In the genomic region with DNA sequence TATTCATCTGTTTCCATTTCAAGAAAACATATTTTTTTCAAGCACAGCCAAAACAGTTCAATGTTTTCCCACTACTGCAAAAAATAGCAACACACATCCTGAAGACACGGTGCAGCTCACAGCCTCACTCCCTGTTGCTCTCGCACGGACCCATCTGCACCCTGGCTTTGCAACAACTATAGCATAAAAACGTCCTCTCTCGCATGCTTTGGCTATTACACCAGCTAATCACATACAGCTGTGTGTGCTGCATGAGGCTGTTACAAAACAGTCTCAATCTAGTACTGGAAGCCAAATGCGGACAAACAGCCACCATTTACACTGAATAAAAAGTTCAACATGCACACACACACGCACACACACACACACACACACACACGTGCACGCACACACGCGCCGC, we compare ENCODE assay signal across 10 mouse cellular contexts.
DNase-seq lines count a peak whose midpoint lies in the region; ATAC-seq and TF ChIP-seq lines count a peak whose summit lies in the region.
"Had no signal": no experiment of that assay in that cellular context is flagged by ENCODE, and none has a peak within 500 bp of the region (broad histone marks: within the 10 kb centered on the region; RNA-seq: fewer than 3 reads in every experiment).

No protein-coding gene starts in this region.

- 85% methylated on average over 12 of the region's 12 CpGs for WGBS in hindbrain, embryonic 14.5 days
- 76% methylated on average over 12 of the region's 12 CpGs for WGBS in hindbrain, embryonic 12.5 days
- 59% methylated on average over 12 of the region's 12 CpGs for WGBS in lung, postnatal 0 days
- WGBS in embryonic facial prominence, embryonic 15.5 days = 54% methylated on average over 12 of the region's 12 CpGs
- 68% methylated on average over 12 of the region's 12 CpGs for WGBS in stomach, embryonic 16.5 days

- H3K9me3 ChIP-seq in hindbrain, embryonic 14.5 days (ENCODE audit: control insufficient read depth, low read length) = peaks cover 7% of the 10 kb centered on the region
- H3K9me3 ChIP-seq in hindbrain, embryonic 12.5 days (replicated peaks) = 0 out of 2 replicates have a peak, but pooled peaks cover 8% of the 10 kb centered on the region
- H3K9me3 ChIP-seq in lung, postnatal 0 days (ENCODE audit: low read length) = 0 out of 2 replicates have a peak, but pooled peaks cover 2% of the 10 kb centered on the region
- peaks cover 4% of the 10 kb centered on the region; the same call in 1 of the 2 replicates for H3K9me3 ChIP-seq in embryonic facial prominence, embryonic 15.5 days (replicated peaks)
- H3K9me3 ChIP-seq in stomach, embryonic 16.5 days (replicated peaks; ENCODE audit: control insufficient read depth, low read length) = peaks cover 8% of the 10 kb centered on the region; the same call in 1 of the 2 replicates

- no peak for ATAC-seq in hindbrain, embryonic 14.5 days (ENCODE audit: low FRiP score)
- no peak for ATAC-seq in hindbrain, embryonic 12.5 days (ENCODE audit: low FRiP score)
- no peak for ATAC-seq in lung, postnatal 0 days
- peak; percentile 83 for ATAC-seq in embryonic facial prominence, embryonic 15.5 days (ENCODE audit: insufficient number of reproducible peaks, low FRiP score, low TSS enrichment, low read depth)
- no peak; the same call in 1 of the 2 replicates for ATAC-seq in stomach, embryonic 16.5 days (ENCODE audit: insufficient read depth, low FRiP score)

- peaks cover 24% of the 10 kb centered on the region; the same call in 1 of the 2 replicates for H3K4me1 ChIP-seq in hindbrain, embryonic 14.5 days (replicated peaks; ENCODE audit: control insufficient read depth, insufficient read depth, low read length)
- H3K4me1 ChIP-seq in hindbrain, embryonic 12.5 days = peaks cover 22% of the 10 kb centered on the region
- H3K4me1 ChIP-seq in lung, postnatal 0 days (ENCODE audit: insufficient read depth, low read depth, low read length) = peaks cover 7% of the 10 kb centered on the region; the same call in 1 of the 2 replicates
- H3K4me1 ChIP-seq in embryonic facial prominence, embryonic 15.5 days = peaks cover 33% of the 10 kb centered on the region
- H3K4me1 ChIP-seq in stomach, embryonic 16.5 days (ENCODE audit: control insufficient read depth, insufficient read depth, low read length) = peaks cover 26% of the 10 kb centered on the region

- H3K9ac ChIP-seq in hindbrain, embryonic 14.5 days = no peak overlapping the region
- H3K9ac ChIP-seq in hindbrain, embryonic 12.5 days = no peak overlapping the region
- no peak overlapping the region for H3K9ac ChIP-seq in lung, postnatal 0 days (replicated peaks; ENCODE audit: low read depth)
- H3K9ac ChIP-seq in embryonic facial prominence, embryonic 15.5 days = no peak overlapping the region
- no peak overlapping the region for H3K9ac ChIP-seq in stomach, embryonic 16.5 days (ENCODE audit: low read length)
- H3K9ac ChIP-seq: liver, embryonic 14.5 days had no signal

- no peak for TF ChIP-seq EP300 in lung, postnatal 0 days (IDR thresholded peaks at IDR 0.05)

- no peak overlapping the region for H3K4me3 ChIP-seq in hindbrain, embryonic 14.5 days (replicated peaks; ENCODE audit: low read length)
- H3K4me3 ChIP-seq in hindbrain, embryonic 12.5 days = no peak overlapping the region
- H3K4me3 ChIP-seq in lung, postnatal 0 days (ENCODE audit: low read depth, low read length) = no peak overlapping the region
- H3K4me3 ChIP-seq in embryonic facial prominence, embryonic 15.5 days (replicated peaks) = peak overlapping the region; percentile 10
- no peak overlapping the region for H3K4me3 ChIP-seq in stomach, embryonic 16.5 days (replicated peaks; ENCODE audit: low read length)

- no peaks in the 10 kb centered on the region for H3K36me3 ChIP-seq in hindbrain, embryonic 14.5 days (replicated peaks; ENCODE audit: control insufficient read depth, insufficient read depth)
- 0 out of 2 replicates have a peak, but pooled peaks cover 3% of the 10 kb centered on the region for H3K36me3 ChIP-seq in hindbrain, embryonic 12.5 days
- H3K36me3 ChIP-seq in lung, postnatal 0 days (ENCODE audit: insufficient read depth, low read length) = no peaks in the 10 kb centered on the region
- H3K36me3 ChIP-seq in embryonic facial prominence, embryonic 15.5 days = peaks cover 9% of the 10 kb centered on the region
- H3K36me3 ChIP-seq in stomach, embryonic 16.5 days (ENCODE audit: control insufficient read depth, insufficient read depth, low read length) = peaks cover 7% of the 10 kb centered on the region; the same call in 1 of the 2 replicates

- H3K27ac ChIP-seq in hindbrain, embryonic 14.5 days = no peak overlapping the region
- no peak overlapping the region for H3K27ac ChIP-seq in hindbrain, embryonic 12.5 days
- H3K27ac ChIP-seq in lung, postnatal 0 days (ENCODE audit: low read length) = peak overlapping the region; percentile 39
- peak overlapping the region; percentile 76 for H3K27ac ChIP-seq in embryonic facial prominence, embryonic 15.5 days (replicated peaks)
- no peak overlapping the region for H3K27ac ChIP-seq in stomach, embryonic 16.5 days (ENCODE audit: low read length)
- H3K27ac ChIP-seq: liver, embryonic 14.5 days had no signal

- H3K4me2 ChIP-seq in hindbrain, embryonic 14.5 days (replicated peaks) = 0 out of 2 replicates have a peak overlapping the region, but pooled peaks have one; percentile 15
- H3K4me2 ChIP-seq in hindbrain, embryonic 12.5 days (replicated peaks) = no peak overlapping the region
- H3K4me2 ChIP-seq in lung, postnatal 0 days (replicated peaks; ENCODE audit: low read depth, low read length) = peak overlapping the region; percentile 72; the same call in 1 of the 2 replicates
- peak overlapping the region; percentile 37 for H3K4me2 ChIP-seq in embryonic facial prominence, embryonic 15.5 days (replicated peaks)
- peak overlapping the region; percentile 44 for H3K4me2 ChIP-seq in stomach, embryonic 16.5 days (ENCODE audit: low read depth, low read length)

- peak; percentile 18; the same call in 1 of the 2 replicates for TF ChIP-seq CTCF in lung, postnatal 0 days (IDR thresholded peaks at IDR 0.05)

- DNase-seq in hindbrain, embryonic 14.5 days (ENCODE audit: low spot score) = no peak
- DNase-seq in lung, postnatal 0 days (ENCODE audit: low spot score) = peak; percentile 34
- DNase-seq in lung, postnatal 4 days = no peak
- no peak for DNase-seq in adrenal gland, adult (ENCODE audit: inconsistent age in 2 of 2, low spot score in 1 of 2)
- DNase-seq: midbrain, embryonic 14.5 days; thymus, postnatal 14 days had no signal

- no peaks in the 10 kb centered on the region for H3K27me3 ChIP-seq in hindbrain, embryonic 14.5 days (ENCODE audit: control insufficient read depth, insufficient read depth, low read length)
- H3K27me3 ChIP-seq in hindbrain, embryonic 12.5 days = no peaks in the 10 kb centered on the region
- no peaks in the 10 kb centered on the region for H3K27me3 ChIP-seq in lung, postnatal 0 days (replicated peaks; ENCODE audit: insufficient read depth, low read length)
- no peaks in the 10 kb centered on the region for H3K27me3 ChIP-seq in embryonic facial prominence, embryonic 15.5 days
- H3K27me3 ChIP-seq in stomach, embryonic 16.5 days (ENCODE audit: control insufficient read depth, insufficient read depth, low read length) = no peaks in the 10 kb centered on the region

Comparison
In these comparisons a context has a peak if more than half of its experiments do, and no peak if none do; other contexts are left out.
1. H3K27ac ChIP-seq: peak in lung, postnatal 0 days (single experiment) and embryonic facial prominence, embryonic 15.5 days (single experiment); none in hindbrain, embryonic 14.5 days (single experiment), hindbrain, embryonic 12.5 days (single experiment) and stomach, embryonic 16.5 days (single experiment).